Mouse (Mus musculus) macrophage (primary cell): Measurements from ENCODE around the gene Ddah2. TPM values are rescaled to one million over a fixed set of nuclear protein-coding genes. Genes with fewer than 3 reads are reported as not detected.

ENCODE experiments used
- H3K27ac ChIP-seq: fragments of 350-480 bp; formaldehyde crosslinking; 2 replicates; pipeline ENCODE4 v1.9.0; 2021
- H3K36me3 ChIP-seq: fragments of 350-480 bp; formaldehyde crosslinking; 2 replicates; pipeline ENCODE4 v1.9.0; 2021; ENCODE audit errors: inconsistent target
- H3K4me3 ChIP-seq: fragments of 350-480 bp; formaldehyde crosslinking; 2 replicates; pipeline ENCODE4 v1.9.0; 2021; ENCODE audit errors: inconsistent target
- H3K79me2 ChIP-seq: fragments of 350-480 bp; formaldehyde crosslinking; 2 replicates; pipeline ENCODE4 v1.9.0; 2021; ENCODE audit errors: inconsistent target
- WGBS: methylation state at CpG from one replicate; pipeline ENCODE4 v1.1.7; 2026; ENCODE audit warnings: inconsistent platforms; ENCODE audit not compliant: missing documents; 5-methylcytosine and 5-hydroxymethylcytosine counted together
- polyA plus RNA-seq: library from polyadenylated mRNA; stranded (reverse); fragments of 250-400 nt; gene quantifications from 3 replicates; pipeline ENCODE4 v1.2.4, GENCODE M21; 2018; ENCODE audit warnings: inconsistent platforms
- total RNA-seq, 78 experiments: library from RNA; depleted of rRNA; stranded (reverse); fragments of 250-400 nt; gene quantifications; 1 replicate in 9 of 78; 2 replicates in 24 of 78; 3 replicates in 43 of 78; 4 replicates in 2 of 78; pipeline ENCODE4 v1.2.4; 2018; ENCODE audit warnings: inconsistent platforms in 56 of 78

Gene Ddah2
- total RNA-seq (2018; cell fraction: chromatin; rRNA removed) = 10 to 100 TPM in 2 of 26 experiments, 1 to 10 TPM in 22, under 1 TPM in 1, not detected in 1; 0.85 to 15.2 (median 3.4) TPM
- total RNA-seq (2018; cell fraction: cytosol; rRNA removed) = 1 to 10 TPM; 1.4 to 6.7 (median 3.3) TPM
- total RNA-seq (2018; cell fraction: nucleus; rRNA removed) = 10 to 100 TPM in 1 of 26 experiments, 1 to 10 TPM in 22, under 1 TPM in 2, not detected in 1; 0.68 to 12.2 (median 2.8) TPM
- polyA plus RNA-seq = 3.3 to 9.6 TPM (median 4.8 TPM) in 3 replicates

DNA sequence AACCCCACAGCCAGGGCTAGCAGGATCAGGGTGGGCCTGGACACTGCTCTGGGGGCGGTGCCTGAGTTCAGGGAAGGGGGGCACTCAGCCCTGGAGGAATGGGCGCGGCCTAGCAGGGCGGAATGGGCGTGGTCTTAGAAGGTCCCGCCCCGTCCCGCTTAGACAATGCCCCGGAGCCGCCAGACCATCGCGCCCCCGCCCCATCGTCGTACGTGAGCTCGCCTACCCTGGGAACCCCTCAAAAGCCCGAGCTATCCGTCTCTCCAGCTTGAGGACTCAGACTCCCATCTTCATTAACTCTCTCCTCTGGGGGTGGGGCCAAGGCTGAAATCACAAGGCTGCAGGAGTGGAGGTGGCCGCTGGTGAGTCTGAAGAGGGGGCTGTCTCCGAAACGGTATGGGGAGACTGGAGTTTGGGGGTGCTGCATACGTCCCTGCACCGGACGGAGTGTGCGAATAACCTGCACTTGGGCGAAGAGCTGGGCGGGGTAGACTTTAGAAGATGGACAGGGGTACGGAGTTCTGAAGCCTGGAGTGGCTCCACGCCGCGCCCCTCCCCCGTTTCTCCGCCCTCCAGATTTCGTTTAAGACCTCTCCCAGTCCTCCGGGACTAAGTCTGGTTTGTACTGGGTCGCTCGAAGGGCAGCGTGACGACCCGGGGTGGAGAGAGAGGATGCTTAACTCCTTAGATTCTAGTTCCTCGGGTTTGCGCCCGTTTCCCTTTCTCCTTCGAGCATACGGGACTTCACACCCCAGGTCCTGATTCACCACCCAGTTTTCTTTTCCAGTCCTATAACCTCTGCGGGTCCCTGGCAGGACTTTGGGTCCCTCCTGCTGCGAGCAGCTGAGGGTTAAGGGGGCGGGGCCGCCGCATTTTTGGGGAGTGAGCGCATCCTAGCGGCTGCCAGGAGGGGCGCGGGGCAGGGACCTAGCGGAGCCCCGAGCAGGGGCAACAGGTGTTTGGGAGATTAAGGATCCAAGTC is at the start of gene Ddah2:
Gene Ddah2 (plus strand): TSS at position 125 of the 982 bp plus-strand sequence.
- H3K79me2 ChIP-seq = peaks cover 17% of the 10 kb centered on the region
- WGBS = 3% methylated on average over 48 of the region's 57 CpGs
- H3K4me3 ChIP-seq = peak within 1 kb of the TSS; percentile 37
- H3K36me3 ChIP-seq = peaks cover 37% of the 10 kb centered on the region
- peak within 1 kb of the TSS; percentile 35 for H3K27ac ChIP-seq

GRCm38 (mm10) chr17:35009586-35009985 is 49.2 kb upstream of the Ddah2 start:
- peaks cover 7% of the 10 kb centered on the region; the same call in 1 of the 2 replicates for H3K79me2 ChIP-seq
- H3K27ac ChIP-seq = no peak overlapping the region
- H3K4me3 ChIP-seq = no peak overlapping the region
- H3K36me3 ChIP-seq = peaks cover 60% of the 10 kb centered on the region
- 88% methylated on average over 7 of the region's 7 CpGs for WGBS

GRCm38 (mm10) chr17:35011440-35011839 is 47.4 kb upstream of the Ddah2 start:
- no peak overlapping the region for H3K27ac ChIP-seq
- peaks cover 57% of the 10 kb centered on the region for H3K36me3 ChIP-seq
- H3K79me2 ChIP-seq = no peaks in the 10 kb centered on the region
- WGBS = 99% methylated on average over 8 of the region's 8 CpGs
- H3K4me3 ChIP-seq = no peak overlapping the region

DNA sequence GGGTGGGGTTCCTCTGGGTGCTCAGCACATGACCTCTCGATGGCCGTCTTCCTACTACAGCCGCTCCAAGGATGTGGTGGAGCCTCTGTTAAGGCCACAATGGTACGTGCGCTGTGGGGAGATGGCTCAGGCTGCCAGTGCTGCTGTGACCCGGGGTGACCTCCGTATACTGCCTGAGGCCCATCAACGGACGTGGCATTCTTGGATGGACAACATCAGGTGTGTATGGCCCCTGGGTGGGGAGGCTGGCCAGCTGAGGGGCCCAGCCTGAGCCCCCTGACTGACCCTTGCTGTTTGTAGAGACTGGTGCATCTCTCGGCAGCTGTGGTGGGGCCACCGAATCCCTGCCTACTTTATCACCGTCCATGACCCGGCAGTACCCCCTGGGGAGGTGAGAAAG is 46.4 kb upstream of the Ddah2 start:
- H3K27ac ChIP-seq = no peak overlapping the region
- H3K36me3 ChIP-seq = peaks cover 57% of the 10 kb centered on the region
- H3K4me3 ChIP-seq = no peak overlapping the region
- WGBS = 92% methylated on average over 13 of the region's 13 CpGs
- H3K79me2 ChIP-seq = no peaks in the 10 kb centered on the region

GRCm38 (mm10) chr17:35013221-35013620 is 45.6 kb upstream of the Ddah2 start:
- Histone ChIP-seq H3K4me3 (no peak overlapping the region), H3K27ac (no peak overlapping the region), H3K79me2 (no peaks in the 10 kb centered on the region), H3K36me3 (peaks cover 57% of the 10 kb centered on the region)
- 88% methylated on average over 6 of the region's 6 CpGs for WGBS

GRCm38 (mm10) chr17:35015296-35015695 is 43.5 kb upstream of the Ddah2 start:
- no peak overlapping the region for H3K27ac ChIP-seq
- no peaks in the 10 kb centered on the region for H3K79me2 ChIP-seq
- no peak overlapping the region for H3K4me3 ChIP-seq
- H3K36me3 ChIP-seq = peaks cover 49% of the 10 kb centered on the region
- WGBS = 93% methylated on average over 16 of the region's 16 CpGs

GRCm38 (mm10) chr17:35016376-35016775 is 42.5 kb upstream of the Ddah2 start, which contains the start of gene Vwa7:
TSS of gene Vwa7 (plus strand) at chr17:35016579.
- 71% methylated on average over 12 of the region's 12 CpGs for WGBS
- Histone ChIP-seq H3K79me2 (no peaks in the 10 kb centered on the region), H3K36me3 (peaks cover 39% of the 10 kb centered on the region), H3K27ac (no peak within 1 kb of the TSS), H3K4me3 (no peak within 1 kb of the TSS)

- Histone ChIP-seq H3K4me3 (no peak overlapping the region), H3K27ac (no peak overlapping the region), H3K36me3 (peaks cover 32% of the 10 kb centered on the region; the same call in 1 of the 2 replicates), H3K79me2 (no peaks in the 10 kb centered on the region)
- WGBS = 73% methylated on average over 10 of the region's 10 CpGs
Measured at GRCm38 (mm10) chr17:35016791-35017705, 41.8 kb upstream of the Ddah2 start.

- Histone ChIP-seq H3K4me3 (no peak overlapping the region), H3K79me2 (no peaks in the 10 kb centered on the region), H3K36me3 (peaks cover 26% of the 10 kb centered on the region; the same call in 1 of the 2 replicates), H3K27ac (no peak overlapping the region)
- WGBS = 67% methylated on average over 14 of the region's 14 CpGs
Measured at GRCm38 (mm10) chr17:35017706-35018030, 41.2 kb upstream of the Ddah2 start.

DNA sequence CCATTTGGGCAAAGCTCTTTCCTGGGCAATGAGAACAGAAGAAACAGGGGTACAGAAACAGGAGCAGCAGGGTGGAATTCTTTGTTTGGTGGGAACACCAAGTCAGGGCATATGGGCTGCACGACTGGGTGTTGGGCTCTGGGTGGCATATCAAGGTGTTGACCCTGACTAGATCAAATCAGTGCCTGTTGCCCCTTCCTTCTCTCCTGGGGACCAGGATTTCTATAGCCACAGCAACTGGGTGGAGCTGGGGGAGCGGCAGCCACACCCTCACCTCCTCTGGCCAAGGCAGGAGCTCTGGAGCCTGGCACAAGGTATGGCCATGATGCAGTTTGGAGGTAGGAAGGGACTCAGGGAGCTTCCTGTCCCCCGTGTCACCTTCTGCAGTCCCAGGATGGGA is 40.7 kb upstream of the Ddah2 start:
- Histone ChIP-seq H3K27ac (no peak overlapping the region), H3K79me2 (no peaks in the 10 kb centered on the region), H3K4me3 (no peak overlapping the region), H3K36me3 (peaks cover 21% of the 10 kb centered on the region; the same call in 1 of the 2 replicates)
- 98% methylated on average over 3 of the region's 3 CpGs for WGBS

- Histone ChIP-seq H3K36me3 (peaks cover 5% of the 10 kb centered on the region; the same call in 1 of the 2 replicates), H3K27ac (no peak overlapping the region), H3K79me2 (no peaks in the 10 kb centered on the region), H3K4me3 (no peak overlapping the region)
- 97% methylated on average over 11 of the region's 11 CpGs for WGBS
Measured at GRCm38 (mm10) chr17:35019894-35020293, 38.9 kb upstream of the Ddah2 start.

DNA sequence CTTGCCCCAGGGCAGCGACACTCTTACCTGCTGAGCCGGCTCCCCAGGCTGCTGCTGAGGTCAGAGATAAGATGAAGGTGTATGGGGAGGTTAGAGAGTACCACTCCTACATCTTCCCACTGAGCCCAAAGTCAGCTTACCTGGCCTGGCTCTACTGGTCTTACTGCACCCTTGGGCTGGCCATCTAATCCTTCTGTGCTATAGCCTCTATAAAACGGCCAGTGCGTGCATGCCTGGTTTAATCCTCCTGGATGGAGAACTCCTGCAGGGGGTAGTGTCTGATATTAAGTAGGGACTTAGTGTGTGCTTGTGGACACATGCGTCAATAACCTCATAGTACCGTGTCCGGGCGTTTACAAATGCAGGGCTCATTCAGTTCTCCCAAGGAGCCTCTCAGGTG is 38.3 kb upstream of the Ddah2 start:
- no peak overlapping the region for H3K4me3 ChIP-seq
- WGBS = 99% methylated on average over 8 of the region's 8 CpGs
- no peaks in the 10 kb centered on the region for H3K36me3 ChIP-seq
- H3K79me2 ChIP-seq = no peaks in the 10 kb centered on the region
- H3K27ac ChIP-seq = no peak overlapping the region

DNA sequence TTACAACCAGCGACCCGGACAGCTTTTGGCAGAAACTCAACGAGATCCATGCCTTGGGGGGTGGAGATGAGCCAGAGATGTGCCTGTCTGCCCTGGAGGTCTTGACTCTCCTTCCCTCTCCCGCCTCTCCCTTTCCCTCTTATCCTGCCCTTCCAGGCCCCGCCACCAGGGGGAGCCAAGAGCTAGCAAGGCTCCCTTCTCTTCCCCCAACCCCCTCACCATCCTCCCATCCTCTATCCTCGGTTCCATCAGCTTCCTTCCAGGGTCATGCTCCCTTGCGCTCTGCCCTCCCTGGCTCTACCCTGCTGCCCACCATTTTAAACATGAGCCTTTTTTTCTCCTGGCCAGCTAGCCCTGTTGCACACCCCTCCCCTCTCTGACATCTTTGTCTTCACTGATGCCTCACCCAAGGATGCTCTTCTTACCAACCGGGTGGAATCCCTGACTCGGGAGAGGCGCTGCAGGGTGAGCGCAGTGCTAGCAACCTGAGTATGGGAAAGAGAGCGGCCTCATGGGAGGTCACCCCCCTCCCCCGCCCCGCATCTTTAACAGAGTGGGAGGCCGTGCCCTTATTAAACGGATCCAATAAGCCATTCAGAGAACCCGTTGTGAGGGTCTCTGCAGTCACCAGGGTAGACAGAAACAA is 37.5 kb upstream of the Ddah2 start:
- H3K4me3 ChIP-seq = no peak overlapping the region
- no peaks in the 10 kb centered on the region for H3K79me2 ChIP-seq
- no peak overlapping the region for H3K27ac ChIP-seq
- WGBS = 28% methylated on average over 17 of the region's 17 CpGs
- H3K36me3 ChIP-seq = no peaks in the 10 kb centered on the region
